Mouse (Mus musculus) kidney, postnatal 10 days (tissue): ENCODE results near the gene Slc35a1.
"Not testable (repeated sequence)": the region's sequence is repeated elsewhere in the genome, so short reads cannot be mapped to it uniquely, and the experiment has no call there.

Experiments
- DNase-seq: peaks from one replicate; pipeline ENCODE4 v3.0.0; 2021; ENCODE audit warnings: mixed read lengths

Slc35a1 gene

GRCm38 (mm10) chr4:34686874-34687567 lies at the start of gene Slc35a1:
TSS of gene Slc35a1 (minus strand) at chr4:34687438.
- peak; percentile 96 for DNase-seq

- no peak for DNase-seq
Observed at GRCm38 (mm10) chr4:34734461-34734860, 47.2 kb upstream of the Slc35a1 start.

- not testable (repeated sequence) for DNase-seq
Observed at GRCm38 (mm10) chr4:34733415-34733814, 46.2 kb upstream of the Slc35a1 start.

- peak; percentile 89 for DNase-seq
Observed at GRCm38 (mm10) chr4:34729851-34730341, 42.7 kb upstream of the Slc35a1 start, which contains the start of gene Cfap206. TSS of gene Cfap206 (minus strand) at chr4:34730206.

- DNase-seq = not testable (repeated sequence)
Observed at GRCm38 (mm10) chr4:34725710-34726109, 38.5 kb upstream of the Slc35a1 start.

GRCm38 (mm10) chr4:34724306-34724705 lies 37.1 kb upstream of the Slc35a1 start:
- no peak for DNase-seq

GRCm38 (mm10) chr4:34723186-34723585 lies 35.9 kb upstream of the Slc35a1 start:
- DNase-seq = no peak

GRCm38 (mm10) chr4:34720127-34720895 lies 33.1 kb upstream of the Slc35a1 start:
- no peak for DNase-seq

- no peak for DNase-seq
Observed at GRCm38 (mm10) chr4:34719421-34719820, 32.2 kb upstream of the Slc35a1 start.

- DNase-seq = no peak
Observed at GRCm38 (mm10) chr4:34715062-34715461, 27.8 kb upstream of the Slc35a1 start.

GRCm38 (mm10) chr4:34708127-34708526 lies 20.9 kb upstream of the Slc35a1 start:
- no peak for DNase-seq

GRCm38 (mm10) chr4:34707248-34707647 lies 20.0 kb upstream of the Slc35a1 start:
- no peak for DNase-seq

GRCm38 (mm10) chr4:34703029-34703428 lies 15.8 kb upstream of the Slc35a1 start:
- no peak for DNase-seq

- DNase-seq = no peak
Observed at GRCm38 (mm10) chr4:34702231-34702630, 15.0 kb upstream of the Slc35a1 start.

GRCm38 (mm10) chr4:34701528-34701927 lies 14.3 kb upstream of the Slc35a1 start:
- DNase-seq = peak; percentile 74

GRCm38 (mm10) chr4:34688021-34688420 lies 783 bp upstream of the Slc35a1 start:
- DNase-seq = no peak

- peak; percentile 38 for DNase-seq
Observed at GRCm38 (mm10) chr4:34680530-34680929, 6.7 kb downstream of the Slc35a1 start.

GRCm38 (mm10) chr4:34673721-34674120 lies 13.5 kb downstream of the Slc35a1 start:
- peak; percentile 39 for DNase-seq

- DNase-seq = no peak
Observed at GRCm38 (mm10) chr4:34667923-34668322, 19.3 kb downstream of the Slc35a1 start.

- DNase-seq = no peak
Observed at GRCm38 (mm10) chr4:34661927-34662326, 25.3 kb downstream of the Slc35a1 start.

- no peak for DNase-seq
Observed at GRCm38 (mm10) chr4:34661514-34661913, 25.7 kb downstream of the Slc35a1 start.

GRCm38 (mm10) chr4:34659012-34659411 lies 28.2 kb downstream of the Slc35a1 start:
- DNase-seq = no peak

- no peak for DNase-seq
Observed at GRCm38 (mm10) chr4:34656101-34656500, 31.1 kb downstream of the Slc35a1 start.

- DNase-seq = no peak
Observed at GRCm38 (mm10) chr4:34653179-34653578, 34.1 kb downstream of the Slc35a1 start.
